Mouse (Mus musculus): ENCODE data around the gene Gmds.

The Gmds gene

DNA sequence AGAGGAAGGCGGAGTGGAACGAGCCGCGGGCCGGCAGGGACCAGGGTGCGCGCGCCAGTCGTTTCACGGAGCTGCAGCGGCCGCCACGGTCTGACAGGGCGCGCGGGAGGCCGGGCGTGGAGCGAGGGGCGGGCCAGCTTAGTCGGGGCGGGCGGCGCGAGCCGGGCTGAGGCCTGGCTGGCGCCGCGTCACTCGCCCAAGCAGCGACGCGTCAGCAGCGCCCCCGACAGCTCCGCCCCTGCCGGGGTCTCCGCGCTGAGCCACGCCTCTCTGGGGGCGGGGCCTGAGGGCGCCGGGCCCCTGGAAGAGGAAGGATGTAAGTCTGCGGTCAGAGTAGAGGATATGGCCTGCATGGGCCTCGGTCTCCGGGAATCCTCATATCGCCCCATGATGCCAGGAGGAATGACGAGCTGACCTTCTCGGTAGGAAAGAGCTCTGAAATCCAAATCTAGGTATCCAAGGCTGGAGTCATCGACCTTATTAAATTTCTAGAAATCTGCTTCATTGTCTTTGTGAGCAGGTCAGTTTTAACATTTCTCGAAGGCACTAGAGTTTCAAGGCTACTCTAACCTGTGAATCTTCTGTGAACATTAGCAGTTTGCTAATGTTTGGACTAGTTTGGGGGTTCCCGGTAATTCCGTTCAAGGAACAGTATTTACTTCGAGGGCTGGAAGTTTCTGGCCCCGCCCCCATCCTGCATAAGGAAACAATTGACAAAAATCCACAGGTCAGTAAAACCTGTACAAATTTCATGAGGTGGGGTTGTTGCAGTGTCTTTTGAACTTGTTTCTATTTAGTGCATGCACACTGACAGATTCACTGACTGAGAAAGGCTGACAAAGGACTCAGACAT lies at the start of gene Gmds:
Gene Gmds (minus strand): TSS at position 228 of the 853 bp plus-strand sequence.
- peak; percentile 94 to 95 for DNase-seq

DNA sequence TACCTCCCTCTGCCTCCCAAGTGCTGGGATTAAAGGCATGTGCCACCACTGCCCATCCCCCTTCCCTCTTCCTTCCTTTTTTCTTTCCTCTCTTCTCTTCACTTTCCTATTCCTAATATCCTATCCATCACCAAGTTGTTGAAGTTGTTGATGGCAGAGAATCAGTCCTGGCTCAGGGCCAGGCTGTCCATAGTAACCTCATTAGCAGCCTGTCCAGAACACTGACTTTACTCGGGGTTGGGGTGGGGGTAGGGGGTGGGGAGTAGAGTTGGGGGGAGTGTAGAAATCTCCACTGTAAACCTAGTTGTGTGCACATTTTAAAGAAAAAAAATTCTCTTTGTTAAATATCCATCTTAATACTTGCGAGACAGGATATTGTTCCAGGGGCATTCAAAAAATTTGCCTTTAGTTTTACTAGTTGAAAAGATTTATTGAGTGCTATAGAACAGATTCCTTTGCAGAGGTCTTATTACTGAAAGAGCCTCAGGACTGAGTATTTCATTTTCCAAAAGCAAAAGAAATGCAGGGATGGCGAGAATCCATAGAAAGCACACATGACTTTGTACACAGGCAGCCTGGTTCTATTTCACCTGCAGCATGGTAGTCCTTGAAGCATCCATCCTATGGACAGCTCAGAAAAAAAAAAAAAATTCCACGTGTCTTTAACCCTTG lies 47.0 kb upstream of the Gmds start:
- DNase-seq: no peak

DNA sequence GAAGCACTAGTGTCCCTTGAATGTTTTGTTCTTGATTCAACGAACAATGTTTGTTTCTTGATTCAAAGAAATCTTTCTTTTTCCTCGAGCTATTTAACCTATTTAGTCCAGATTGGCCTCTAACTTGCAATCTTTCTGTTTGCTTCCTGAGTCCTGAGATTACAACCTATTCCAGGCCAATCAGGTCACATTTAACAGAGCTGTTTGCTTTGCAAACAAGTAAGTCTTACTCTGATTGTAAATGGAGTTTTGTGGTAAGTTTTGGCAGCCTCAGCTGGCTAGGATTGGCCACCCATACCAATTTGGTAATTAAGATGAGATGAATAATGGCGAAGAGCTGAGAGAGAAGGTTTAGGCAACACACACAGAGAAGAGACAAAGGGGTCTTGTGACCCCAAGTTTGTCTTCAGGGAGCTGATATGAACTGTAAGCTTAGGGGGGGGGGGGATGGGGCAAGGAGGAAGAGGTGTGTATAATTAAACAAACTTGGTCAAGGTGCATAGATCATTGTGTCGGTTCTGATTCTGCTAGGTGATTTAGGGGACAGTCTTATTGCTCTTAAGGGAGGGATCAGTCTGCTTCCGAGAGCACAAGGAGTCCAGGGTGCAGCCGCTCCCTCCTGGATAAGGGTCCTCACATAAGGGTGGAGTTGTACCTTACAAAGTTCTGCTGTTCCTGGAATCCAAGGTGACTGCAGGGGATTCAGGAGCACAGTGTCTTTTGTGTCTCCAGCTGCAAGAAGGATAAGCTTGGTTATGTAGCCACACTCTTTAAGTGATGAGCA lies 43.9 kb upstream of the Gmds start:
- DNase-seq: no peak

DNA sequence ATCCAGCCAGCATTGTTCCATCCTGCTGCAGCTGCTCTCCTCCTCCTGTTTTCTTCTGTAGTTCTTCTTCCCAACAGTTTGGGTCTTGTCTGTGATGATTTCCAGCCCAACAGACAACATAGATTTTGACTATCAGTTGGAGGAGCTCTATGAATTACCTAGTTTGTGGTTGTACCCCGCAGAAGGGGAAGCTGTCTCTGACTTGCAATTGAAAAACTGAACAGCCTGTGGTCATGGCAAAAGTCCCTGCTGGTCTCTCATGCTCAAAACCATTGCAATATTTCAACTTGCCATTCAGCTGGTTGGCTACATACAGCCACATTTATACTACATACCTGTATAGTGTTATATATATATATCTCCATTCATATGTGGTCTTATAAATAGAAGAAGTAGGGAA lies 40.1 kb upstream of the Gmds start:
- DNase-seq: no peak

DNA sequence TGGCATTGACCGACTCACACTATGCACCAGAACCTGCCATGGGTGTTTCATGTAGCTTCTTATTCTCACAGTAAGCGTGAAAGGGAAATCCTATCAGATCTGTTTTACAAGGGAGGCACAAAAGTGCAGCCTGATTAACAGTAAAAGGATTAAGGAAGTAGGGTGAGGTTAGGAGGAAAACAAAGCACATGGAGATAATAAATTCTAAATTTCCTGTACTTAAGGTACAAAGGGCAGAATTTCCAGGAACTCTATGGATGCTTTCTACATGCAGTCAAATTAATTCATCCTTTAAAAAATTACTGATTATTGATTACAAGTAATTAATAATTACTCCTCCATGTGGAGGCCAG lies 34.0 kb upstream of the Gmds start:
- DNase-seq: no peak

DNA sequence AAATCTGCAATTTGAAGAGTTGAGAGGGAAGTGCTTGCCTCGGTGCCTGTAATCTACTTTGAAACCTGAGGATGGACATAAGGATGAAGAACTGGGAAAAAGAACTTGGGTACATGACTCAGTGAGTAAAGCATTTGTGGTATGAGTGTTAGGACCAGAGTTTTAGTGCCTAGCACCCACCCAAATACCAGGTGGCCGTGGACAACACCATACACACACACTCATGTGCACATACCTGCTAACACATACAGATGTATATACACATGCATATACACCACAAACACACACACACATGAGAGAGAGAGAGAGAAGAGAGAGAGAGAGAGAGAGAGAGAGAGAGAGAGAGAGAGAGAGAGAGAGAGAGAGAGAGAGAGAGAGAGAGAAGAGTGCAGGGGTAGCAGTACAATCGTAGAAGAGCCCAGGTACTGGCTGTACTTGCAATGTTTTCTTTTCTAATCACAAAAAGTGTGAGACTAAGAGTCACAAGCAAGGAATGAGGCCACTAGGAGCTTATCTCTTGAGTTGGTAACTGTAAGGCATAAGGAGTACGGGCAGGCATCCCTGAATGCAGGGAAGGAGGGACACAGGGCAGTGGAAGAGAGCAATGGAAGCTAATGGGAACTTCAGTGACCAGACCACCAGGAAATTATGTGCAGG lies 33.5 kb upstream of the Gmds start:
- no peak for DNase-seq

DNA sequence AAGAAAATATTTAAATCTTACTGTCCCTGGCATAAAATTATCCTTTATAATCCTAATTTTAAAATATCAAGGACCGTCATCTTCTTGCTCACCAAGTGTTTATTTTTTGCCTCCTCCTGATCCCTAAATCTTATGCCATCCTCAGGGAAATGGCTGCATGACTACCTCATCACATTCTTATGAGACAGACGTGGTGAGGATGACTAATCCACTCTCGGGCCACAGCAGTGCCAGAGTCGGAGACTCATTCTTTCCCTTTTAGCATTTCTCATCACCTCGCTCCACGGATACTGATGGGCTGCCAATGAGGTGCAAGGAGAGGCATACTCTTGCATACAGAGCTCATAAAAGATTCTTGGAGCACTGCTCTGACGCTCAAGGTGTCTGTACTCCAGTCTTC lies 32.2 kb upstream of the Gmds start:
- DNase-seq: no peak

DNA sequence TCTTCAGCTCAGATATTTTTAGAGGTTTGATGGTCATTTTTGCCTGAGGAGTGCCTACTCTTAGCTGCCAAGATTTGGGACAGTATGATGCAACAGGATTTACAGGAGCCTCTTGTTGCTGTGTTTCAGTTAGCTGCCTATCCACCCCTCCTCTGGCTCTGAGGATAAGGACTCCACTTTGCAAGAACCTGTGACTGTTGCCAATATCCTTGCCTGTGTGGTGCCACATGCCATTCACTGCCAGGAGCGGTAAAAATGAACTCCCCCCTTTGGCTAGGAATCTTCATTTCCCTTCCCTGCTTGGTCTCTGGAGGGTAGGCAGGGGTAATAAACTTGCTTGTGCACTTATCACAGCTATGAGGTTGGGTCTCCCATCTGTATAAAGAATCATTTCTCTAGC lies 31.6 kb upstream of the Gmds start:
- no peak for DNase-seq

DNA sequence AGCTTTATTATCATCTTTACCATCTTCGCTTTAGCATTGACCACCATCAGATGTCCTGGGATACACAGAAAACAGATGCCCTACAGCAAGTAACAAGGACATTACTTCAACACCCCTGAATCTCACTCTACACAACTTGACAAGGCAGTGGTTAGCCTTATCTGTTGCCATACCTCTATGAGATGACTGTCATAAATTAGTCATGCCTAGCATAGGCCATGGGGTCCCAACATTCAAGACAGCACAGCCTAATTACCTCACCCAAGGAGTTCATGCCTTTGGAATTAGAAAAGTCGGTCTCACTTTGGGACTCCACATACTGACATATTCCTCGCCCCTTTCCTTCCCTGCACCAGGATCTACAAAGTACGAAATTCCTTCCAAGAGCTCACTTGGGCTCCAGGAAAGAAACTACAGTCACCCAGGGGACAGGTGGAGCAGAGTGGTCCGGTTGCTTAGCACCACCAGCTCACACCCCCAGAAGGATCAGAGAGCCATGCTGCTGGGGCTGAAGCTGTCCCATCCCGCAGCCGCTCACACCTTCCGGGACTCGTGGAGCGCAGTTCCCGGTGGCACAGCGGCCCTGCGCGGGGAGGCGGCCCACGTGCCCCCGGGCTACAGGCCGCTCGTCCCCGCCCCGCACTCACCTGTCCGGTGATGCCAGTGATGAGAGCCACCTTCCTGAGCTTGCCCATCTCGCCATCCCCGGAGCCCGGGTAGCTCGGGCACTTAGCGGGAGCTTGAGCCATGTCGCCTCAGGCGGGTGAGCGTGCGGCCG lies 616 bp downstream of the Gmds start:
- no peak for DNase-seq

DNA sequence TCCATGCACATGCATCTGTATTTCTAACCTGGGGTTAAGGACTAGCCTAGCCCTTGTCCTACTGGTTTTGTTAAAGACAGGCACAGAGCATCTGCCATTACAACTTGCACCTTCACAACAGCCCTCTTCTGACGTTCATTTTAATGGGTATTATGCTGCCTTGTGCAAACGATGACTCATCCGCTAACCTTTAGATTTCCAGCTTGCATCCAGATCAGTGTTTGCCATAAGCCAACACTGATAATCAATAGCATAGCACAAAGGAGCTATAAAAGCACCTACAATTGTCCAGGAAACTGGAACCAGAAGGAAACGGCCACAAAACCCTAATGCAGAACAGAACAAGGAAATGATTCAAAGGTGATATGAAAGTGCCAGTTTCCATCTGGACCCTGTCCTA lies 20.2 kb downstream of the Gmds start:
- DNase-seq: no peak

DNA sequence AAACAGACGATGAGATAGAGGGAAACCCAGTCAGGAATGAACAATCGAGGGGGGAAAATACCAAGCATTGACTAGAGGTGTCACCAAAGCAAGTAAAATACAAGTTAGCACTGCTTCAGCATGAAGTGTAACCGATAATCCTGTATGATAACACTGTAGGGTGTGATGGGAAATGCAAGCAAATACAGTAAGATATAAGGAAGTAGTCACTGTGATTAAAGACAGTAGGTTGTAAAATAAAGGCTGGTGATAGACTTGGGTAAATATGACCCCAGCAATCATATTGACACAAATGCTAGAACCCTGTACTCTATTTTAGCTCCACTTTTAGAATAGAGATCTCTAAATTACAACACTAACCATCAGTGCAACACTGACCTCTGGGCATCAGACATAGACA lies 21.2 kb downstream of the Gmds start:
- no peak for DNase-seq

DNA sequence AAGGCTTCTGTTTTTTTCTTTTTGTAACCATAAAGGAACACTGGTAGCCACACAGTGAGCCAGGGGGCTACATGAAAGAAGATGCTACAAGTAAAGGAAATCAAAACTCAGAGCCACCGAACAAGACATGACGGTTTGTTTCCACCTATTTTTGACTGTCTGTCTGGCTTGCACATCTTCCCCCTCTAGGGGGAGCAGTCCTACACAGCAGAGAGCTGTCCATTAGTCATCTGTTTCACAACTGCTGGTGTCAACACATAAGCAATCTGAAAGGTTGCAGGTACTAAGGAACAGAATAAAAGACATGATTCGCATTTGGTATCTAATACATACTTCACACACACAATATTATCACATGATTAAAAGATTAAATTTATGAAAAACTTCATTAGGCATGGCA lies 25.9 kb downstream of the Gmds start:
- peak; percentile 7 to 44 for DNase-seq

DNA sequence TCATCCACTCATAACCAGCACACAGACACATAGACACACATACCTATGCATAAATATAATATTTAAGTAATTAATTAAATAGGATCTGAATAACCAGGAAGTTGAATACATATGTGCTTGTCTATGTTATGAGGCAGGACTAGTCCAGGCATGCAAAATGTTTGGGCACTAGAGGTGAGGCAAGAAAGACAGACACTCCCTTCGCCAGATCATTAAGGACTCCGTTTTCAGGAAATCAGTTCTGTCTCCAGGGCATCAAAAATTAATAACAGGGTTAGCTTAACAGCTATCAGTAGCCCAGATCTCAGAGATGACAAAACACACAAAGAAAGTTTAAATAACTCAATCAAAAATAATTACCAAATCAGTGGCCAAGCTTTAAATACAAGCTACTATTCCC lies 27.1 kb downstream of the Gmds start:
- no peak for DNase-seq

DNA sequence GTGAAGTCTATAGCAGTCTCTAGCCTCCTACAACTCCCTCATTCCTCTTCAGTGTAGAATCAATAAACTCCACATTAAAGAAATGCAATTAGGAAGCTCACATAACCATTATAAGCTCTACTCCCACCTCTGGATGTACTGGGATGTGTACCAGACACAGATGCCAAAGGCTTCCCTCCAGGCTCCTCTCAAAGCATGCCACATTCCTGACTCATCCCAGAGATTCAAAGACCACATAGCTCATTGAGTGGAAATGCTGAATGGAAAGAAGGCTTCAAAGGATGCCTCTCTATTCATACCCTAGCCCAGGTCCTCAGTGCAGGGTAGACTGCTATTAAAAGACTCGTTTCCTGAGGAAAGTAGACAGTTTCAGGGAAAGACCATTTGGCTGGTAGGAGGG lies 40.1 kb downstream of the Gmds start:
- DNase-seq: no peak

DNA sequence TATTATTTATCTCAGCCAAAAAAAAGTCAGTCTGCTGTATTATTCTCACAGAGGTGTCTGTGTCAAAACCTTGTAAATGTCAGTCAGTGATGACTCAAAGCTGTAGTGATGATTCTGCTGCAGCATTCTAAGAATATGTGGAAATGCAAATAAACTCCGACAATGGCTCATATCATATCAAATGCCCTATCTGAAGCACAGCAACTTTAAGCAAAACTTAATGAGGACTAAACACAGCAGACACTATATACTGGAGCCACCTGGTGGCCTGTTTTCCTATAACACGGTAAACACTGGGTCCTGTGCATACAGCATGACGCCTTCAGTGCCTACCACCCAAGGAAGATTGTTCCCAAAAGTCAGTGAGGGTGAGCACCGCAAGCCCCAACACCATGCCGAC lies 41.1 kb downstream of the Gmds start:
- DNase-seq: peak in 1 of 2 experiments; percentile 33

DNA sequence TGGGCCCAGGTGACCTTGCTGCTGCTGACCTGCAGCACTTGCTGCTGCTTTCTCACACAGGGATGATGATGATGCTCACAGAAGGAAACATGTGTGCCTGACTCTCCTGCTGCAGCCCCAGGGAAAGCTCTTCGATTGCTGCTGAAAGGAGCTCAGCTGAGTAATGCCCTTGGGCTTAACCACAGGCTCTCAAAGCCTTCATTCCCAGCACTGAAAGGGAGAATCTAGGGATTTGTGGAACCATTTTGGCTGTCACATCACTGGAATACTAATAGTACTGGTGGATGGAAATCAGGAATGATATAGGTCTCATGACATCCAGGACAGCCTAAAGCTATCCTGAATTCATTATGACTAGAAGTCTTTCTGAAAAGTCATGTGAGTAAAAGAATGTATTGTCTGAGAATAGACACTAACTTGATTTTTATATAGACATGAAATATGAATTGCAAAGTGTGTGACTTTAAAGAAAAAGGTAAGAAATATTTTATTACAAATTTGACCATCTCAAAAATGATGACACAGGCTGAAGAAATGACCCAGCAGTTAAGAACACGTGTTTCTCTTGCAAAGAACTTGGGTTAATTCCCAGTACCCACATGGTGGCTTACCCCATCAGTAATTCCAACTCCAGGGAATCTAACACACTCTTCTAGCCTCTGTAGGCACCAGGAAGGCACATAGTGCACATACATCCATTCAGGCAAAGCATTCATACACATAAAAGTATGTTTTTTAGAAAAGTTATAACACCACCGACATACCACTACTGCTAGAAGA lies 43.9 kb downstream of the Gmds start:
- no peak for DNase-seq

DNA sequence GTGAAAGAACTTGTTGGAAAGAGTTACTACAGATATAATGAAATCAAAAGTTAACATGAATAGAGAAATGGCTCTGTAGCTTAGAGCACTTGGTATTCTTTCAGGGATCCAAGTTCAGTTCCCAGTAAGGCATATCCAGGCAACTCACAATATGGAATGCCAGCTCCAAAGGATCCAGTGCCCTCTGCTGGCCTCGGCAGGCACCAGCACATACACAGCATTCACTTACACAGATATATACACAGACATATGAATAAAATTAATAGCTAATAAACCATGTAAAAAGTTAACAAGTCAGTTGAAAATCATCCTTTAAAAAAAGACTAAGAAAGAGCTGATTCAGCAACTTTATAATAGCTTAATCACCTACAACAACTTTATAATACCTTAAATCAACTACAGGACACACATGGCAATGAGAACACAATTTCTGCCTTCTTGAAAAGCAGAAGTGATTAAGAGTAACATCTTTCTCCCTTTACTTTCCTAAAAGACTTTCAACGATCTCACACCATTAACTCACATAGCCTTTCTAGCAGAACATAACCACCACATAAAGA lies 65.5 kb downstream of the Gmds start:
- no peak for DNase-seq

DNA sequence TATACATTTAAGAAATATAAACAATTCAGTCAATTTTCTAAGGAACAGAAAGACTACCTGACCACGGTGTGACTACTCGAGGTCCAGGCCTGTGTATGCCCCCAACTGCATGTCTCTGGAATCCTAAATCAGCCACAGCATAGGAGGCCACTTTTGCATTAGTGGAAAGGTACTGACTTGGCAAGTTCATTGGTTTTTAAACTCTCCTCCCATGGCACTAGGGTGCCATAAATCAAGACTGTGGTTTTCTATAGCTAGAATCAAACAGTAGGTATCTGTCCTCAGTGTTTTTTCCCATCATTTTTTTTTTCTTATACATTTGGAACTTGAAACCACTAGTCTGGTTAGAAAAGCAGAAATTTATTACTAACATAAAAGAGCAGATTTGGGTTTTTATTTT lies 68.8 kb downstream of the Gmds start:
- DNase-seq: no peak

DNA sequence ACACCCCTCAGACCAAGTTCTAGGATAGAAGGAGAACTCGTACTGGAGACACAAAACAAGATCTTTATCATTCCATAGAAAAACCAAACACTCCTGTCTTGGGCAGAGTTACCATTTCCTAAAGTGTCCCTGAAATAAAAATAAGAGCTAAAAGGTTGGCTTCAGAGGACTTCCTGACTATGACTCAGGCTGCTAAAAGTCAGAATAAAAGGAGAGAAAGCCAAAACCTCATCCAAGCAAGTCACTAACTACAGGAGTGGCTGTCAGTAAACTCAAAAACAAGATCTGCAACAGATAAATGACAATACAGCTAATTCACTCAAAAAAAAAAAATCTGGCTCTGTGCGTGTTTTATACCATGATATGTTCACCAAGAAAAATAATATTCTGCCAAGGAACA lies 69.3 kb downstream of the Gmds start:
- no peak for DNase-seq

DNA sequence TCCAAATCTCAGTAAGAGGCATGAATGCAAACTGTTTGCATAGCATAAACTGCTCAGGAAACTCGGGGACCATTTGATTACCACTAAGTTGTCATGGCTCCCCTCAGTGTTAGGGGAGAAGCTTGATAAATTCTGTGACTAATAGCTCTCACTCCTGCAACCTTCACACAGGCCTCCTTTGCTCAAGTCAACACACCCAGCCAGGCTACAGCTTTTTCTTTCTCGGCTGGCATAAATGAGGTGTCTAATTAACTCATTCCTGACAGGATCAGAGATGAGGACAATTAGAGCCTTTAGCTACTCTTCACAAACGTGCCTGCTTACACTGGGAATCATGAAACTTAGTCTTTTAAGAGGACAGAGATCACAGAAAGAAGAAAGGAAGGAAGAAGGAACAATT lies 70.3 kb downstream of the Gmds start:
- no peak for DNase-seq

DNA sequence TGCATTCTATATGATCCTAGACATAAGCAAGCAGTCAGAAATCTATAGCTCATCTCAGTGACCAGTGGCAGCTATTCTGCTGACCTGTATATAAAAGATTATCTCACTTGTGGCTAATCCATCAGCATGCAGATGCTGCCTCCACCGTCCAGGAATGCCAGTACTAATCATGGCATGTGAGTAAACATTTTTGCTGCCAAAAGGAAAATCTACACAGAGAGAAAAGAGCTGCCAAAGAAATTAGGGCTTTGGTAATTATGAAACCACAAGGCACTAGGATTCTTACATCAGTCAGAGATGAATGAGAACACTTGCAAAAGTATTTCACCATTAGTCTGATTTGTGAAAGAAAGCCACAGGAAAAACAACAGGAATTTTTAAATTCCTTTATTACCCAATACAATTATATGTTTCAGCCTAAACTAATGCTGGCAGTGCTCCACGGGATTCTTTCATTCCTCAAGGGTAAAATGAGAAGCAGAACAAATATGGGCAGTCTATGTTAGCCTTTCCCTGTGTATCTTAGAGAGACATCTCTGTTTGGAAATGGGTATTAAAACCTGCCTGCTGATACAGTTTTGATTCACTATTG lies 71.3 kb downstream of the Gmds start:
- no peak for DNase-seq

Measured in spleen, adult 18-20 months (tissue).